Mouse (Mus musculus) CH12.LX (cell line): ENCODE measurements around the gene Rbl2. TPM values are rescaled to one million over a fixed set of nuclear protein-coding genes. Genes with fewer than 3 reads are reported as not detected.

Source experiments
- DNase-seq: peaks from one replicate; pipeline ENCODE4 v3.0.0-alpha.2; 2013; ENCODE audit errors: extremely low read depth
- H3K27ac ChIP-seq: 2 replicates; pipeline ENCODE4 v1.5.1; 2012; ENCODE audit warnings: low read depth, mild to moderate bottlenecking, control low read depth, moderate library complexity; ENCODE audit not compliant: insufficient read depth
- H3K27me3 ChIP-seq: replicated peaks from 2 replicates; pipeline ENCODE3; 2012; ENCODE audit warnings: inconsistent platforms
- H3K36me3 ChIP-seq, 2 experiments: replicated peaks in 1 of 2; 2 replicates each; pipeline versions ENCODE3 to v1.6.1; 2012; ENCODE audit warnings: inconsistent platforms in 1 of 2, low read length in 1 of 2, mild to moderate bottlenecking in 1 of 2, mixed read lengths in 1 of 2, moderate library complexity in 1 of 2; ENCODE audit not compliant: control insufficient read depth in 1 of 2, insufficient read depth in 1 of 2
- H3K4me1 ChIP-seq, 2 experiments: 2 replicates each; pipeline ENCODE4 v1.6.1; 2012; ENCODE audit warnings: inconsistent platforms in 1 of 2, moderate library complexity in 1 of 2; ENCODE audit not compliant: insufficient read depth in 2 of 2, control insufficient read depth in 1 of 2
- H3K4me2 ChIP-seq: 2 replicates; pipeline ENCODE4 v1.6.1; 2012; ENCODE audit warnings: low read depth, mild to moderate bottlenecking, control low read depth; ENCODE audit not compliant: poor library complexity, insufficient read depth, severe bottlenecking
- H3K4me3 ChIP-seq, 3 experiments: fragments of 150-350 bp in 1 of 3; sonication (generic) in 1 of 3; replicated peaks in 1 of 3; 2 replicates each; pipeline versions ENCODE3 to v1.5.1; 2011 to 2012; ENCODE audit warnings: low read depth in 2 of 3, low read length in 2 of 3, mild to moderate bottlenecking in 2 of 3, moderate library complexity in 2 of 3, control low read depth in 1 of 3, improper control_type of control experiment in 1 of 3, inconsistent platforms in 1 of 3, mixed read lengths in 1 of 3; ENCODE audit not compliant: poor library complexity in 1 of 3
- H3K79me2 ChIP-seq: replicated peaks from 2 replicates; pipeline ENCODE4 v1.6.1; 2012; ENCODE audit warnings: mild to moderate bottlenecking, moderate library complexity; ENCODE audit not compliant: control insufficient read depth, poor library complexity, insufficient read depth, severe bottlenecking; ENCODE audit errors: extremely low read depth
- H3K9ac ChIP-seq: 2 replicates; pipeline ENCODE4 v1.6.1; 2012; ENCODE audit warnings: low read depth, mild to moderate bottlenecking, control low read depth, moderate library complexity; ENCODE audit not compliant: insufficient read depth
- H3K9me3 ChIP-seq: replicated peaks from 2 replicates; pipeline ENCODE3; 2012; ENCODE audit warnings: low read length, inconsistent platforms, mixed read lengths
- BHLHE40 ChIP-seq: IDR thresholded peaks from 2 replicates; pipeline ENCODE4 v1.6.1; 2011; ENCODE audit warnings: mild to moderate bottlenecking, low read depth, low read length, improper control_type of control experiment
- CHD1 ChIP-seq: IDR thresholded peaks from 2 replicates; pipeline ENCODE4 v1.6.1; 2012; ENCODE audit warnings: low read depth, low read length, improper control_type of control experiment, inconsistent platforms
- CTCF ChIP-seq, 2 experiments: IDR thresholded peaks in 1 of 2; conservative IDR thresholded peaks in 1 of 2; 2 replicates each; pipeline ENCODE4 v1.5.1; 2011 to 2012; ENCODE audit warnings: low read depth in 2 of 2, low read length in 2 of 2, improper control_type of control experiment in 1 of 2, inconsistent platforms in 1 of 2, mild to moderate bottlenecking in 1 of 2, moderate library complexity in 1 of 2
- E2F4 ChIP-seq: IDR thresholded peaks from 2 replicates; pipeline ENCODE4 v1.6.1; 2011; ENCODE audit warnings: low read depth, low read length, improper control_type of control experiment; ENCODE audit not compliant: insufficient replicate concordance
- ELF1 ChIP-seq: IDR thresholded peaks from 2 replicates; pipeline ENCODE4 v1.6.1; 2014; ENCODE audit warnings: low read depth, mild to moderate bottlenecking, inconsistent platforms, low read length, improper control_type of control experiment
- GABPA ChIP-seq: IDR thresholded peaks from 2 replicates; pipeline ENCODE4 v1.6.1; 2012; ENCODE audit warnings: low read depth, low read length, improper control_type of control experiment, inconsistent platforms; ENCODE audit not compliant: insufficient replicate concordance
- HCFC1 ChIP-seq: IDR thresholded peaks from 2 replicates; pipeline ENCODE4 v1.6.1; 2012; ENCODE audit warnings: low read depth, mild to moderate bottlenecking, inconsistent platforms, low read length, improper control_type of control experiment
- JUN ChIP-seq: IDR thresholded peaks from 2 replicates; pipeline ENCODE4 v1.6.1; 2011; ENCODE audit warnings: low read depth, mild to moderate bottlenecking, low read length, improper control_type of control experiment, moderate library complexity; ENCODE audit not compliant: insufficient read depth
- JUND ChIP-seq: conservative IDR thresholded peaks from 2 replicates; pipeline ENCODE4 v1.6.1; 2011; ENCODE audit warnings: low read depth, low read length, improper control_type of control experiment
- KAT2A ChIP-seq: IDR thresholded peaks from 2 replicates; pipeline ENCODE4 v1.6.1; 2012; ENCODE audit warnings: low read length, improper control_type of control experiment, inconsistent platforms; ENCODE audit not compliant: insufficient replicate concordance
- MYC ChIP-seq: IDR thresholded peaks from 2 replicates; pipeline ENCODE4 v1.6.1; 2011; ENCODE audit warnings: low read depth, mild to moderate bottlenecking, improper control_type of control experiment, low read length
- NELFE ChIP-seq: IDR thresholded peaks from 2 replicates; pipeline ENCODE4 v1.6.1; 2011; ENCODE audit warnings: low read depth, low read length, improper control_type of control experiment
- NRF1 ChIP-seq: IDR thresholded peaks from 2 replicates; pipeline ENCODE4 v1.6.1; 2014; ENCODE audit warnings: low read depth, mild to moderate bottlenecking, inconsistent platforms, low read length, improper control_type of control experiment, moderate library complexity
- POLR2A ChIP-seq: IDR thresholded peaks from 2 replicates; pipeline ENCODE4 v1.6.1; 2011; ENCODE audit warnings: low read depth, mild to moderate bottlenecking, improper control_type of control experiment, low read length
- POLR2AphosphoS2 ChIP-seq: IDR thresholded peaks from 2 replicates; pipeline ENCODE4 v1.6.1; 2011; ENCODE audit warnings: low read depth, low read length, improper control_type of control experiment
- RAD21 ChIP-seq: IDR thresholded peaks from 2 replicates; pipeline ENCODE4 v1.6.1; 2011; ENCODE audit warnings: low read depth, mild to moderate bottlenecking, low read length, improper control_type of control experiment, moderate library complexity
- RCOR1 ChIP-seq: conservative IDR thresholded peaks from 2 replicates; pipeline ENCODE4 v1.6.1; 2012; ENCODE audit warnings: low read depth, mild to moderate bottlenecking, inconsistent platforms, low read length, improper control_type of control experiment
- SMC3 ChIP-seq: IDR thresholded peaks from 2 replicates; pipeline ENCODE4 v1.6.1; 2011; ENCODE audit warnings: low read depth, low read length, improper control_type of control experiment
- TCF12 ChIP-seq: IDR thresholded peaks from 2 replicates; pipeline ENCODE4 v1.6.1; 2014; ENCODE audit warnings: low read depth, mild to moderate bottlenecking, inconsistent platforms, low read length, improper control_type of control experiment
- UBTF ChIP-seq: IDR thresholded peaks from 2 replicates; pipeline ENCODE4 v1.6.1; 2012; ENCODE audit warnings: low read depth, mild to moderate bottlenecking, inconsistent platforms, low read length, improper control_type of control experiment, moderate library complexity
- USF2 ChIP-seq: conservative IDR thresholded peaks from 2 replicates; pipeline ENCODE4 v1.6.1; 2011; ENCODE audit warnings: low read depth, low read length, improper control_type of control experiment
- ZC3H11A ChIP-seq: IDR thresholded peaks from 2 replicates; pipeline ENCODE4 v1.6.1; 2012; ENCODE audit warnings: low read depth, mild to moderate bottlenecking, inconsistent platforms, low read length, improper control_type of control experiment
- ZKSCAN1 ChIP-seq: IDR thresholded peaks from 2 replicates; pipeline ENCODE4 v1.6.1; 2012; ENCODE audit warnings: low read depth, inconsistent platforms, low read length, improper control_type of control experiment, borderline replicate concordance
- ZMIZ1 ChIP-seq: IDR thresholded peaks from 2 replicates; pipeline ENCODE4 v1.6.1; 2012; ENCODE audit warnings: low read depth, mild to moderate bottlenecking, inconsistent platforms, low read length, improper control_type of control experiment
- ZNF384 ChIP-seq: IDR thresholded peaks from 2 replicates; pipeline ENCODE4 v1.6.1; 2012; ENCODE audit warnings: low read depth, low read length, improper control_type of control experiment, inconsistent platforms
- dilution Hi-C: fragments of 300-500 bp; cut with MboI; formaldehyde crosslinking; loops from 2 replicates; pipeline ENCODE4 v1.14.3; 2020; ENCODE audit warnings: low sequenced_read_pairs; ENCODE audit not compliant: extremely low pct_unique_long_range_greater_than_20kb, extremely low pct_ligation_motif_present
- in situ Hi-C: fragments of 300-500 bp; cut with MboI; formaldehyde crosslinking; loops from 3 replicates; pipeline ENCODE4 v1.14.3; 2019; ENCODE audit warnings: low sequenced_read_pairs, low pct_ligation_motif_present, low pct_unique_long_range_greater_than_20kb, mixed read lengths
- polyA plus RNA-seq: library from polyadenylated mRNA; unstranded; fragments of >175 nt; gene quantifications from 2 replicates; pipeline ENCODE4 v1.2.1, GENCODE M21; 2012; ENCODE audit warnings: low read depth; ENCODE audit not compliant: insufficient read length
- total RNA-seq, 2 experiments: library from RNA; depleted of rRNA; stranded (reverse); fragments of 300-350 nt in 1 of 2; fragments of >200 nt in 1 of 2; gene quantifications; 2 replicates each; pipeline ENCODE4 v1.2.3; 2012 to 2014

The Rbl2 gene
- total and polyA plus RNA-seq, 3 experiments, result 19.0 to 21.9 (median 19.2) TPM

DNA sequence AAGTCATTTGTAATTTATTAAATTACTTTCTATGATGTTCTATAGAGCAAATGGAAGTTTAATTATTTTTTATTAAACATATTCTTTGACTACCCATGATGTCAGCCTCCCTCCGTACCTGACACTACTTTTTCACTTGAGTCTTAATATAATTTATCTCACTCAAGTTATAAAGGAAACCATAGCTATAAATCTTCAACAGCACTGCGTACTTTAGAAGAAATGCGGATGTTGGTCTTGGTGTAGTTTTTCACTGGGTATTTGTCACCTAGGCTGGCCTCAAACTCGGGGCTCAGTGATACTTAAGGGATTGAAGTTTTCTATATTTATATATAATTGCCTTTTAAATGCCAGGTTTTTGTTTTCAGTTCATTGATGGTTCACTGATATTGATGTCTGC, 15.4 kb upstream of the Rbl2 start:
- H3K36me3 ChIP-seq, result peaks cover 15 to 58% of the 10 kb centered on the region in 2 experiments
- in situ Hi-C loops, result no loop called here

GRCm38 (mm10) chr8:91056848-91057247, 13.0 kb upstream of the Rbl2 start:
- TF ChIP-seq GABPA (no peak), CHD1 (no peak), JUND (no peak), E2F4 (no peak), RAD21 (no peak), USF2 (no peak), ZC3H11A (no peak), KAT2A (no peak), MYC (no peak), ZNF384 (no peak), ELF1 (no peak)
- TF ChIP-seq, all 38 proteins: peak for 0
- Histone ChIP-seq H3K4me1 (peaks cover 0 to 16% of the 10 kb centered on the region in 2 experiments), H3K9me3 (no peaks in the 10 kb centered on the region), H3K27ac (no peak overlapping the region), H3K27me3 (no peaks in the 10 kb centered on the region), H3K79me2 (no peaks in the 10 kb centered on the region), H3K9ac (no peak overlapping the region), H3K4me2 (no peak overlapping the region), H3K36me3 (peaks cover 3 to 38% of the 10 kb centered on the region in 2 experiments), H3K4me3 (no peak overlapping the region)
- dilution Hi-C loops (no loop called here), in situ Hi-C loops (no loop called here)
- no peak for DNase-seq

More for the DNA sequence above, 15.4 kb upstream of the Rbl2 start:
- Histone ChIP-seq H3K79me2 (no peaks in the 10 kb centered on the region), H3K4me2 (no peak overlapping the region), H3K9me3 (no peaks in the 10 kb centered on the region), H3K4me3 (no peak overlapping the region), H3K9ac (no peak overlapping the region), H3K27ac (no peak overlapping the region), H3K4me1 (no peaks in the 10 kb centered on the region; a peak in 1 of 4 replicates), H3K27me3 (no peaks in the 10 kb centered on the region)
- DNase-seq, result no peak
- dilution Hi-C loops, result no loop called here
- TF ChIP-seq ZMIZ1, result no peak
- no peak for TF ChIP-seq JUN
- TF ChIP-seq POLR2AphosphoS2, result no peak
- no peak for TF ChIP-seq NRF1
- TF ChIP-seq POLR2A, result no peak
- TF ChIP-seq ZNF384, result no peak
- no peak for TF ChIP-seq ELF1
- no peak for TF ChIP-seq TCF12
- TF ChIP-seq BHLHE40, result no peak
- TF ChIP-seq RAD21, result no peak
- no peak for TF ChIP-seq NELFE
- no peak for TF ChIP-seq RCOR1
- no peak for TF ChIP-seq UBTF
- TF ChIP-seq SMC3, result no peak
- no peak for TF ChIP-seq CTCF (conservative IDR thresholded peaks at IDR 0.05 in 1 of 2, IDR thresholded peaks at IDR 0.05 in 1 of 2; ENCODE audit: low read depth in 2 of 2, low read length in 2 of 2)
- TF ChIP-seq JUND, result no peak
- no peak for TF ChIP-seq ZKSCAN1
- no peak for TF ChIP-seq HCFC1
- TF ChIP-seq ZC3H11A, result no peak
